Mouse (Mus musculus) lung, embryonic 15.5 days (tissue): ENCODE measurements at regions not wholly inside any gene's neighbourhood (a gene's known extent, or its start where the extent isn't known, plus 50 kb on each side); places are given as distances from the start of the nearest gene placed in this dataset.

ENCODE experiments used
- ATAC-seq: fragments of 200-750 bp; cut with Nextera tagmentation; 2 replicates; pipeline ENCODE4 v1.8.0; 2017; ENCODE audit warnings: moderate number of reproducible peaks, borderline replicate concordance; ENCODE audit not compliant: low FRiP score, low TSS enrichment; ENCODE audit errors: extremely low read depth
- H3K27ac ChIP-seq: fragments of 300-500 bp; sonication (generic); 2 replicates; pipeline ENCODE4 v1.5.1; 2015; ENCODE audit warnings: moderate library complexity, mild to moderate bottlenecking, inconsistent platforms
- H3K27me3 ChIP-seq: fragments of 300-500 bp; sonication (generic); 2 replicates; pipeline ENCODE4 v1.6.1; 2015; ENCODE audit warnings: inconsistent platforms
- H3K36me3 ChIP-seq: fragments of 300-500 bp; sonication (generic); 2 replicates; pipeline ENCODE4 v1.6.1; 2015; ENCODE audit warnings: inconsistent platforms
- H3K4me1 ChIP-seq: fragments of 300-500 bp; sonication (generic); 2 replicates; pipeline ENCODE4 v1.6.1; 2015; ENCODE audit warnings: inconsistent platforms
- H3K4me2 ChIP-seq: fragments of 300-500 bp; sonication (generic); 2 replicates; pipeline ENCODE4 v1.6.1; 2015; ENCODE audit warnings: inconsistent platforms, mild to moderate bottlenecking, moderate library complexity
- H3K4me3 ChIP-seq: fragments of 300-500 bp; sonication (generic); 2 replicates; pipeline ENCODE4 v1.5.1; 2015; ENCODE audit warnings: mild to moderate bottlenecking, inconsistent platforms
- H3K9ac ChIP-seq: fragments of 300-500 bp; sonication (generic); 2 replicates; pipeline ENCODE4 v1.6.1; 2015; ENCODE audit warnings: inconsistent platforms
- H3K9me3 ChIP-seq: fragments of 300-500 bp; sonication (generic); 2 replicates; pipeline ENCODE4 v1.6.1; 2016; ENCODE audit warnings: inconsistent platforms
- WGBS: fragments of 180-500 bp; shearing (Covaris S2); methylation state at CpG from one replicate; pipeline ENCODE4 v1.1.7; 2015; 5-methylcytosine and 5-hydroxymethylcytosine counted together

GRCm38 (mm10) chr9:84828934-84829333 is 483.6 kb upstream of the Gm11114 start:
- Histone ChIP-seq H3K4me2 (no peak overlapping the region), H3K9me3 (no peaks in the 10 kb centered on the region), H3K4me1 (no peaks in the 10 kb centered on the region), H3K4me3 (no peak overlapping the region), H3K9ac (no peak overlapping the region), H3K27ac (no peak overlapping the region), H3K36me3 (no peaks in the 10 kb centered on the region), H3K27me3 (no peaks in the 10 kb centered on the region)
- WGBS: 65% methylated on average over 5 of the region's 5 CpGs
- no peak for ATAC-seq

- WGBS: 26% methylated on average over 2 of the region's 2 CpGs
- H3K27ac ChIP-seq: no peak overlapping the region
- no peaks in the 10 kb centered on the region for H3K9me3 ChIP-seq
- no peaks in the 10 kb centered on the region for H3K4me1 ChIP-seq
- H3K4me3 ChIP-seq: no peak overlapping the region
- no peaks in the 10 kb centered on the region for H3K36me3 ChIP-seq
- no peak overlapping the region for H3K9ac ChIP-seq
- H3K27me3 ChIP-seq: no peaks in the 10 kb centered on the region
- ATAC-seq: no peak
- H3K4me2 ChIP-seq: no peak overlapping the region
These were observed 481.9 kb upstream of the Gm11114 start for GRCm38 (mm10) chr9:84830639-84831038.

GRCm38 (mm10) chr9:84837498-84837897 is 475.1 kb upstream of the Gm11114 start:
- no peak for ATAC-seq
- 78% methylated on average over 1 of the region's 1 CpGs for WGBS

GRCm38 (mm10) chr9:84844021-84844420 is 468.6 kb upstream of the Gm11114 start:
- no peaks in the 10 kb centered on the region for H3K9me3 ChIP-seq
- no peak overlapping the region for H3K27ac ChIP-seq
- H3K27me3 ChIP-seq: no peaks in the 10 kb centered on the region
- H3K36me3 ChIP-seq: no peaks in the 10 kb centered on the region
- ATAC-seq: no peak
- no peak overlapping the region for H3K4me3 ChIP-seq
- H3K9ac ChIP-seq: no peak overlapping the region
- no peak overlapping the region for H3K4me2 ChIP-seq
- no peaks in the 10 kb centered on the region for H3K4me1 ChIP-seq

More at GRCm38 (mm10) chr9:84837498-84837897, 475.1 kb upstream of the Gm11114 start:
- Histone ChIP-seq H3K9me3 (no peaks in the 10 kb centered on the region), H3K4me2 (no peak overlapping the region), H3K36me3 (no peaks in the 10 kb centered on the region), H3K4me1 (no peaks in the 10 kb centered on the region), H3K27ac (no peak overlapping the region), H3K9ac (no peak overlapping the region), H3K4me3 (no peak overlapping the region), H3K27me3 (no peaks in the 10 kb centered on the region)

GRCm38 (mm10) chr9:84861600-84861999 is 451.0 kb upstream of the Gm11114 start:
- H3K36me3 ChIP-seq: no peaks in the 10 kb centered on the region
- no peak; the same call in 1 of the 2 replicates for ATAC-seq
- no peak overlapping the region for H3K4me2 ChIP-seq
- no peaks in the 10 kb centered on the region for H3K27me3 ChIP-seq
- H3K4me1 ChIP-seq: no peaks in the 10 kb centered on the region
- no peak overlapping the region for H3K4me3 ChIP-seq
- WGBS: 45% methylated on average over 6 of the region's 6 CpGs
- H3K27ac ChIP-seq: no peak overlapping the region
- H3K9me3 ChIP-seq: no peaks in the 10 kb centered on the region
- H3K9ac ChIP-seq: no peak overlapping the region

GRCm38 (mm10) chr9:84863431-84863830 is 449.1 kb upstream of the Gm11114 start:
- H3K9me3 ChIP-seq: no peaks in the 10 kb centered on the region
- no peak overlapping the region for H3K4me2 ChIP-seq
- no peaks in the 10 kb centered on the region for H3K4me1 ChIP-seq
- no peak overlapping the region for H3K27ac ChIP-seq
- ATAC-seq: no peak
- H3K4me3 ChIP-seq: no peak overlapping the region
- H3K36me3 ChIP-seq: no peaks in the 10 kb centered on the region
- no peak overlapping the region for H3K9ac ChIP-seq
- 81% methylated on average over 5 of the region's 5 CpGs for WGBS
- H3K27me3 ChIP-seq: no peaks in the 10 kb centered on the region

GRCm38 (mm10) chr9:84894148-84894547 is 418.4 kb upstream of the Gm11114 start:
- Histone ChIP-seq H3K9ac (no peak overlapping the region), H3K27ac (no peak overlapping the region), H3K4me1 (no peaks in the 10 kb centered on the region), H3K4me3 (no peak overlapping the region), H3K27me3 (no peaks in the 10 kb centered on the region), H3K9me3 (no peaks in the 10 kb centered on the region), H3K36me3 (no peaks in the 10 kb centered on the region), H3K4me2 (no peak overlapping the region)
- WGBS: 74% methylated on average over 2 of the region's 2 CpGs
- no peak for ATAC-seq

GRCm38 (mm10) chr9:84896073-84896472 is 416.5 kb upstream of the Gm11114 start:
- no peak overlapping the region for H3K4me3 ChIP-seq
- no peaks in the 10 kb centered on the region for H3K27me3 ChIP-seq
- H3K36me3 ChIP-seq: no peaks in the 10 kb centered on the region
- 63% methylated on average over 2 of the region's 2 CpGs for WGBS
- no peaks in the 10 kb centered on the region for H3K4me1 ChIP-seq
- ATAC-seq: no peak
- no peak overlapping the region for H3K4me2 ChIP-seq
- H3K27ac ChIP-seq: no peak overlapping the region
- H3K9ac ChIP-seq: no peak overlapping the region
- H3K9me3 ChIP-seq: no peaks in the 10 kb centered on the region

- H3K27me3 ChIP-seq: no peaks in the 10 kb centered on the region
- H3K9ac ChIP-seq: no peak overlapping the region
- no peaks in the 10 kb centered on the region for H3K9me3 ChIP-seq
- no peaks in the 10 kb centered on the region for H3K4me1 ChIP-seq
- ATAC-seq: no peak
- H3K4me2 ChIP-seq: no peak overlapping the region
- WGBS: 11% methylated on average over 2 of the region's 2 CpGs
- no peaks in the 10 kb centered on the region for H3K36me3 ChIP-seq
- no peak overlapping the region for H3K27ac ChIP-seq
- H3K4me3 ChIP-seq: no peak overlapping the region
These were observed 411.9 kb upstream of the Gm11114 start for GRCm38 (mm10) chr9:84900643-84901042.

- Histone ChIP-seq H3K27me3 (no peaks in the 10 kb centered on the region), H3K36me3 (no peaks in the 10 kb centered on the region), H3K4me2 (no peak overlapping the region), H3K4me3 (no peak overlapping the region), H3K4me1 (no peaks in the 10 kb centered on the region), H3K9ac (no peak overlapping the region), H3K27ac (no peak overlapping the region), H3K9me3 (no peaks in the 10 kb centered on the region)
- no peak for ATAC-seq
- 63% methylated on average over 3 of the region's 3 CpGs for WGBS
These were observed 406.3 kb upstream of the Gm11114 start for GRCm38 (mm10) chr9:84906244-84906643.

GRCm38 (mm10) chr9:84913321-84913720 is 399.3 kb upstream of the Gm11114 start:
- no peaks in the 10 kb centered on the region for H3K36me3 ChIP-seq
- H3K27me3 ChIP-seq: no peaks in the 10 kb centered on the region
- H3K4me1 ChIP-seq: no peaks in the 10 kb centered on the region
- no peak overlapping the region for H3K4me3 ChIP-seq
- H3K9ac ChIP-seq: no peak overlapping the region
- H3K9me3 ChIP-seq: no peaks in the 10 kb centered on the region
- ATAC-seq: no peak
- no peak overlapping the region for H3K27ac ChIP-seq
- 67% methylated on average over 1 of the region's 1 CpGs for WGBS
- no peak overlapping the region for H3K4me2 ChIP-seq

- Histone ChIP-seq H3K4me1 (no peaks in the 10 kb centered on the region), H3K9ac (no peak overlapping the region), H3K9me3 (no peaks in the 10 kb centered on the region), H3K27me3 (no peaks in the 10 kb centered on the region), H3K4me3 (no peak overlapping the region), H3K36me3 (no peaks in the 10 kb centered on the region), H3K4me2 (no peak overlapping the region), H3K27ac (no peak overlapping the region)
- 55% methylated on average over 4 of the region's 4 CpGs for WGBS
- no peak for ATAC-seq
These were observed 390.3 kb upstream of the Gm11114 start for GRCm38 (mm10) chr9:84922306-84922705.

GRCm38 (mm10) chr9:84923966-84924365 is 388.6 kb upstream of the Gm11114 start:
- H3K27me3 ChIP-seq: no peaks in the 10 kb centered on the region
- H3K9ac ChIP-seq: no peak overlapping the region
- no peak overlapping the region for H3K4me3 ChIP-seq
- no peaks in the 10 kb centered on the region for H3K36me3 ChIP-seq
- no peak overlapping the region for H3K27ac ChIP-seq
- no peaks in the 10 kb centered on the region for H3K4me1 ChIP-seq
- ATAC-seq: no peak
- WGBS: 76% methylated on average over 8 of the region's 8 CpGs
- H3K9me3 ChIP-seq: no peaks in the 10 kb centered on the region
- no peak overlapping the region for H3K4me2 ChIP-seq
